Mouse (Mus musculus): Measurements from ENCODE around the gene Ap5m1.

GRCm38 (mm10) chr14:49138171-49138570 lies 72.3 kb downstream of the Ap5m1 start:
- TF ChIP-seq EP300 (IDR thresholded peaks at IDR 0.05; ENCODE audit: low read depth in 1 of 2, low read length in 2 of 2) (no peak), ZC3H11A (IDR thresholded peaks at IDR 0.05; ENCODE audit: low read depth, low read length) (no peak), CTCF (IDR thresholded peaks at IDR 0.05 in 2 of 3, conservative IDR thresholded peaks at IDR 0.05 in 1 of 3; ENCODE audit: control insufficient read depth in 1 of 3, insufficient read depth in 1 of 3, low read depth in 2 of 3, low read length in 3 of 3, poor library complexity in 1 of 3, severe bottlenecking in 1 of 3) (no peak), JUND (IDR thresholded peaks at IDR 0.05; ENCODE audit: low read depth, low read length) (no peak), RCOR1 (IDR thresholded peaks at IDR 0.05; ENCODE audit: low read depth, low read length) (no peak), BHLHE40 (IDR thresholded peaks at IDR 0.05; ENCODE audit: borderline replicate concordance, low read depth, low read length) (no peak), POLR2A (IDR thresholded peaks at IDR 0.05; ENCODE audit: control insufficient read depth in 1 of 2, insufficient read depth in 1 of 2, low read depth in 1 of 2, low read length in 2 of 2, poor library complexity in 1 of 2) (no peak), E2F4 (IDR thresholded peaks at IDR 0.05; ENCODE audit: borderline replicate concordance, low read depth, low read length) (no peak), MYB (IDR thresholded peaks at IDR 0.05; ENCODE audit: low read depth, low read length) (no peak), USF1 (IDR thresholded peaks at IDR 0.05; ENCODE audit: low read depth, low read length) (no peak), SMC3 (IDR thresholded peaks at IDR 0.05; ENCODE audit: low read depth, low read length) (no peak), MAX (IDR thresholded peaks at IDR 0.05; ENCODE audit: low read length) (no peak), HCFC1 (IDR thresholded peaks at IDR 0.05; ENCODE audit: low read depth, low read length) (no peak), MAFK (IDR thresholded peaks at IDR 0.05; ENCODE audit: borderline replicate concordance, low read depth, low read length) (no peak)
